Mouse (Mus musculus): Measurements from ENCODE around the gene Rnf113a2. TPM values are rescaled to one million over a fixed set of nuclear protein-coding genes. Genes with fewer than 3 reads are reported as not detected.

Rnf113a2 gene
- total RNA-seq, 2 experiments from 2014 or later, result 5.4 to 5.8 TPM

GRCm38 (mm10) chr12:84404541-84404940 is 12.5 kb upstream of the Rnf113a2 start:
- intact Hi-C loops (cut with DNase I; ENCODE audit: low total_unique reads), result no loop called here

GRCm38 (mm10) chr12:84407259-84407658 is 9.7 kb upstream of the Rnf113a2 start:
- intact Hi-C loops (cut with DNase I; ENCODE audit: low total_unique reads), result no loop called here
- DNase-seq, result no peak

More at GRCm38 (mm10) chr12:84404541-84404940, 12.5 kb upstream of the Rnf113a2 start:
- no peak for DNase-seq

- DNase-seq, result no peak
- intact Hi-C loops (cut with DNase I; ENCODE audit: low total_unique reads), result no loop called here
Observed at GRCm38 (mm10) chr12:84407874-84408818, 8.8 kb upstream of the Rnf113a2 start.

- peak; percentile 90 for DNase-seq
- intact Hi-C loops (cut with DNase I; ENCODE audit: low total_unique reads), result no loop called here
Observed at GRCm38 (mm10) chr12:84408819-84409507, 8.0 kb upstream of the Rnf113a2 start, which contains the start of the genes Entpd5 and Bbof1. Gene Entpd5 (minus strand): TSS chr12:84409029. Gene Bbof1 (plus strand): TSS chr12:84409071.

GRCm38 (mm10) chr12:84417605-84417922 is 568 bp downstream of the Rnf113a2 start:
- intact Hi-C loops (cut with DNase I; ENCODE audit: low total_unique reads), result no loop called here
- no peak for DNase-seq

- no peak for DNase-seq
- intact Hi-C loops (cut with DNase I; ENCODE audit: low total_unique reads), result no loop called here
Observed at GRCm38 (mm10) chr12:84423990-84424389, 7.0 kb downstream of the Rnf113a2 start.

- intact Hi-C loops (cut with DNase I; ENCODE audit: low total_unique reads), result no loop called here
- no peak for DNase-seq
Observed at GRCm38 (mm10) chr12:84429825-84430224, 12.8 kb downstream of the Rnf113a2 start.

GRCm38 (mm10) chr12:84438697-84439096 is 21.7 kb downstream of the Rnf113a2 start:
- no peak for DNase-seq
- intact Hi-C loops (cut with DNase I; ENCODE audit: low total_unique reads), result no loop called here

GRCm38 (mm10) chr12:84442526-84442925 is 25.5 kb downstream of the Rnf113a2 start:
- intact Hi-C loops (cut with DNase I; ENCODE audit: low total_unique reads), result no loop called here
- DNase-seq, result no peak

- no peak for DNase-seq
- intact Hi-C loops (cut with DNase I; ENCODE audit: low total_unique reads), result no loop called here
Observed at GRCm38 (mm10) chr12:84447386-84447785, 30.4 kb downstream of the Rnf113a2 start.

- no peak for DNase-seq
- intact Hi-C loops (cut with DNase I; ENCODE audit: low total_unique reads), result no loop called here
Observed at GRCm38 (mm10) chr12:84448181-84448580, 31.2 kb downstream of the Rnf113a2 start.

- DNase-seq, result no peak
- intact Hi-C loops (cut with DNase I; ENCODE audit: low total_unique reads), result no loop called here
Observed at GRCm38 (mm10) chr12:84449887-84450286, 32.9 kb downstream of the Rnf113a2 start.

GRCm38 (mm10) chr12:84450351-84450717 is 33.3 kb downstream of the Rnf113a2 start:
- peak; percentile 6 for DNase-seq
- intact Hi-C loops (cut with DNase I; ENCODE audit: low total_unique reads), result no loop called here

GRCm38 (mm10) chr12:84450718-84451646 is 34.0 kb downstream of the Rnf113a2 start, which contains the start of the genes Aldh6a1 and Lin52:
Gene Aldh6a1 (minus strand): TSS chr12:84451004.
Gene Lin52 (plus strand): TSS chr12:84451422.
- peak; percentile 96 for DNase-seq
- intact Hi-C loops (cut with DNase I; ENCODE audit: low total_unique reads), result no loop called here

- DNase-seq, result no peak
- intact Hi-C loops (cut with DNase I; ENCODE audit: low total_unique reads), result no loop called here
Observed at GRCm38 (mm10) chr12:84451801-84452200, 34.8 kb downstream of the Rnf113a2 start.

- DNase-seq, result no peak
- intact Hi-C loops (cut with DNase I; ENCODE audit: low total_unique reads), result no loop called here
Observed at GRCm38 (mm10) chr12:84456911-84457310, 39.9 kb downstream of the Rnf113a2 start.

GRCm38 (mm10) chr12:84459845-84460244 is 42.8 kb downstream of the Rnf113a2 start:
- intact Hi-C loops (cut with DNase I; ENCODE audit: low total_unique reads), result no loop called here
- no peak for DNase-seq

GRCm38 (mm10) chr12:84461416-84461815 is 44.4 kb downstream of the Rnf113a2 start:
- DNase-seq, result no peak
- intact Hi-C loops (cut with DNase I; ENCODE audit: low total_unique reads), result no loop called here

- no peak for DNase-seq
- intact Hi-C loops (cut with DNase I; ENCODE audit: low total_unique reads), result no loop called here
Observed at GRCm38 (mm10) chr12:84462856-84463255, 45.9 kb downstream of the Rnf113a2 start.
